Mouse (Mus musculus): ENCODE results near the gene Pcsk2. TPM values are rescaled to one million over a fixed set of nuclear protein-coding genes. Genes with fewer than 3 reads are reported as not detected.
A peak's percentile ranks its signal among the peaks of the same experiment; 100 is the strongest.

Gene Pcsk2
- polyA plus RNA-seq, 1 experiment from 2014 or later, result 0.41 TPM

DNA sequence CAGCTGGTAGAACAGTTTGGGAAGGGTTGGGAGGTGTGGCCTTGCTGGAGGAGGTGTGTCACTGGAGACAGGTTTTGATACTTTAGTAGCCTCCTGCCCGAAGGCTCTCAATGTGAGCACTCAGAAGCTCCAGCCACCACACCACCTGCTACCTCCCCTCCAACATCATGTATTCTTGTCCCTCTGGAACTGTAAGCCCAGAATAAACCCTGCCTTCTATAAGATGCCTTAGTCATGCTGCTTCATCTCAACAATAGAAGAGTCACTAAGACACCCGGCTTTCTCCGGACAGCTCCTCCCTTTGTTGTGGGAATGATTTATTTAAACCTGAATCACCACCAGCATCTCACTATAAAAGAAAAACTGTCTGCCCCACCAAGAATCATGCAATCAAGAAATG lies 166.9 kb downstream of the Pcsk2 start:
- Histone ChIP-seq H3K4me1 (peaks cover 2% of the 10 kb centered on the region; the same call in 1 of the 2 replicates), H3K9me3 (replicated peaks) (no peaks in the 10 kb centered on the region), H3K27me3 (ENCODE audit: low read depth, poor library complexity, severe bottlenecking) (no peaks in the 10 kb centered on the region), H3K27ac (no peak overlapping the region), H3K4me3 (no peak overlapping the region), H3K36me3 (no peaks in the 10 kb centered on the region)
- 78% methylated on average over 3 of the region's 3 CpGs for WGBS
- DNase-seq (ENCODE audit: low spot score), result no peak

DNA sequence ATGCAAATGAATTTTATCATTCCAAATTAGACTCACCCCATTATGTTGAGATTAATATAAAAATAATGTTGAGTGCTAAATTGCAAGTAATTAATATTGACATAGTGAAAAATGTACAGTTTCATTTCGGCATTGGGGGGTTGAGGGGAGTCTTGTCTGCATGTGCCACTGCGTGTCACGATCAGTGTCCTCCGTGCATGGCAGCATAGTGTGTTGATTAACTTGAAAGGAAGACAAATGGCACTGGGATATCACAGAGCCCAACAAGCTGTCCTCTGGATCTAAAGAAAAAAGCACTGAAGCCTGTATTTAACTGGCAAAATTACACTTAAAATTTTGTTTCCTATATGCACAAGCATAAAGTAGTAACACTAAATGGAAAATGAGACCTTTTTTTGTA lies 167.9 kb downstream of the Pcsk2 start:
- Histone ChIP-seq H3K9me3 (replicated peaks) (no peaks in the 10 kb centered on the region), H3K27ac (no peak overlapping the region), H3K4me3 (no peak overlapping the region), H3K36me3 (no peaks in the 10 kb centered on the region), H3K27me3 (ENCODE audit: low read depth, poor library complexity, severe bottlenecking) (no peaks in the 10 kb centered on the region), H3K4me1 (peaks cover 2% of the 10 kb centered on the region; the same call in 1 of the 2 replicates)
- DNase-seq (ENCODE audit: low spot score), result no peak
- 87% methylated on average over 4 of the region's 4 CpGs for WGBS

DNA sequence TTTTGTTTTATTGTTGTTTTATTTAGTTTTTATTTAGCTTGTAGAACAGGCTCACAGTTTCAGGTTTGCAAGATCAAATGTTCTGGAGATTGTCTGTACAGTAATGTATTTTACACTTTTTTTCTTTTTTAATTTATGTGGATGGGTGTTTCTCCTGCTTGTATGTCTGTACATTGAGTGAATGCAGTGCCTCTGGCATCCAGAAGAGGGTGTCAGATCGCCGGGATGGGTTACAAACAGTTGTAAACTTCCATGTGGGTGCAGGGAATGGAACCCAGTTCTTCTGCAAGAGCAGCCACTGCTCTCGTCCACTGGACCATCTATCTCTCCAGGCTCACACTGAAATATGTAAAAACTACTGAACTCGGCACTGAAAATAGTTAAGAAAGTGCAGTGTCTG lies 169.2 kb downstream of the Pcsk2 start:
- Histone ChIP-seq H3K27ac (no peak overlapping the region), H3K4me1 (no peaks in the 10 kb centered on the region), H3K4me3 (no peak overlapping the region), H3K36me3 (no peaks in the 10 kb centered on the region), H3K27me3 (ENCODE audit: low read depth, poor library complexity, severe bottlenecking) (no peaks in the 10 kb centered on the region), H3K9me3 (replicated peaks) (no peaks in the 10 kb centered on the region)
- WGBS, result 68% methylated on average over 4 of the region's 4 CpGs
- no peak for DNase-seq (ENCODE audit: low spot score)

DNA sequence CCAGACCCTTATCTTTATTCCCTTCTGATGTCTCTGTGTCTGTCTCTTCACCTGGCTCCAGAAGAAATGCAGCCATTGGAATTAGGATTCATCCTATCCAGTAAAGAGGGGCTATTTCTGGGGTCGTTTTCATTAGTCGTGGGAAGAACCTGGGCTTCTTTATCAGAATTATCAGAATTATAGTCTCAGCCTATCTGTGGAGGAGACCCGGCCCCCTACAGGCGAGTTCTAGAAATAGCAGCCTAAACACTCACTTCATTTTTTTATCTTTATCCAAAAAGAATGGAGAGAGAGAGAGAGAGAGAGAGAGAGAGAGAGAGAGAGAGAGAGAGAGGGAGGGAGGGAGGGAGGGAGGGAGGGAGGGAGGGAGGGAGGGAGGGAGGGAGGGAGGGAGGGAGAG lies 177.3 kb downstream of the Pcsk2 start:
- DNase-seq (ENCODE audit: low spot score), result peak; percentile 40
- Histone ChIP-seq H3K9me3 (replicated peaks) (no peaks in the 10 kb centered on the region), H3K4me3 (no peak overlapping the region), H3K4me1 (no peaks in the 10 kb centered on the region), H3K36me3 (no peaks in the 10 kb centered on the region), H3K27ac (no peak overlapping the region), H3K27me3 (ENCODE audit: low read depth, poor library complexity, severe bottlenecking) (no peaks in the 10 kb centered on the region)
- 28% methylated on average over 4 of the region's 4 CpGs for WGBS

DNA sequence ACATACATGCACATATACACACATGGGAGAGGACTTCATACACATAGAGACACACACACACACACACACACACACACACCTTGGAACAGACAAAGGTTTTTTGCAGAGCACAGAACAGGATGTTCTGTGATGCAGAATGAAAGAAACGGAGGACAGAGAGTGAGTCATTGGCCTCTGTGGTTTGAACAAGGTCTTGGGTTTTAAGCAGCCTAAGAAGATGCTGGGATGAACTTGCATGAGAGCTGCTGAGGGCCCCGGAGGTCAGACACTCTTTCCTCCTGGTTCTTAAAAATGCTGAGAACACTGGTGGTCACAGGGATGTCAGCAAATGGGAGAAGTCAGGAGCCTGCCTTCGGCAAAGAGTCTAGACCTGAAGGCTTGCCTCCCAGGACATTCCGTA lies 178.1 kb downstream of the Pcsk2 start:
- H3K27ac ChIP-seq, result no peak overlapping the region
- no peaks in the 10 kb centered on the region for H3K27me3 ChIP-seq (ENCODE audit: low read depth, poor library complexity, severe bottlenecking)
- no peaks in the 10 kb centered on the region for H3K36me3 ChIP-seq
- DNase-seq (ENCODE audit: low spot score), result no peak
- no peaks in the 10 kb centered on the region for H3K9me3 ChIP-seq (replicated peaks)
- WGBS, result 92% methylated on average over 4 of the region's 4 CpGs
- H3K4me3 ChIP-seq, result no peak overlapping the region
- no peaks in the 10 kb centered on the region for H3K4me1 ChIP-seq

DNA sequence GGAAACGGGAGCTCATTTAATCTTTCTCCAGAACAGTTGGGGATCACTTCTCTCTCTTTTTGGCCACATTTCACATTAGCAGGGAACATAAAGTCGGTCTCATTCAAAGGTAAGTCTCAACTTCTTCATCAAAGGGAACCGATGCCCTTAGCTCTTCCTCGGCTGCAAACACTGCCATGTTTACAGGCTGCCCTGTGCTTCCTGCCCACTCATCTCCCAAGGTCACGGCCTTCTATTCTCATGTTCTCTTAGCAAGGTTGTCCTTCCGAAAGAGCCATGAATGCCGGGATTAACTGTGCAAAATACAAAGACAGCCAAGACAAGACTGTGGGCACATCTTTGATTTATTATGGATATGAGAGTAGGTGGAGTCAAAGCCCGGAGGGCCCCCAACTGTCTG lies 178.8 kb downstream of the Pcsk2 start:
- no peaks in the 10 kb centered on the region for H3K36me3 ChIP-seq
- WGBS, result 86% methylated on average over 8 of the region's 8 CpGs
- no peak for DNase-seq (ENCODE audit: low spot score)
- H3K27me3 ChIP-seq (ENCODE audit: low read depth, poor library complexity, severe bottlenecking), result no peaks in the 10 kb centered on the region
- no peaks in the 10 kb centered on the region for H3K9me3 ChIP-seq (replicated peaks)
- no peaks in the 10 kb centered on the region for H3K4me1 ChIP-seq
- no peak overlapping the region for H3K27ac ChIP-seq
- no peak overlapping the region for H3K4me3 ChIP-seq

DNA sequence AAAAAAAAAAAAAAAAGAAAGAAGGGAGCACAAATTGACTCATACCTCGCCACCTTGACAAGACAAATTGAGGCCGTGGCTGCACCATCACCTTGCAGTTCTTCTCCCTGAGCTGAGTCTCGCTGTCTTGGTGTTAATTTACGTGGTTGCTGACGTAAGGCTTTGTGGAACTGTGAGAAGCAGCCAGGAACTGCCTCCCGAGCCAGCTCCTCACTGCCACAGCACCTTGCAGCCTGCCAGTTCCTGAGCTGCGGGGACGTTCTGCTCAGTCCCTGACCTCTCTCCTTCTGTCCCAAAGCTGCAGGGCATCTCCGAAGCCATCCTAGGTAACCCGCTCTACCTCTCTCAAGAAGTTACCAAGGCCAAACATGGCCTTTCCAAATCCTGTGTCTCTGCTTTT lies 186.5 kb downstream of the Pcsk2 start:
- WGBS, result 85% methylated on average over 10 of the region's 10 CpGs
- Histone ChIP-seq H3K27me3 (ENCODE audit: low read depth, poor library complexity, severe bottlenecking) (no peaks in the 10 kb centered on the region), H3K4me1 (no peaks in the 10 kb centered on the region), H3K4me3 (no peak overlapping the region), H3K36me3 (no peaks in the 10 kb centered on the region), H3K9me3 (replicated peaks) (no peaks in the 10 kb centered on the region), H3K27ac (no peak overlapping the region)
- no peak for DNase-seq (ENCODE audit: low spot score)

DNA sequence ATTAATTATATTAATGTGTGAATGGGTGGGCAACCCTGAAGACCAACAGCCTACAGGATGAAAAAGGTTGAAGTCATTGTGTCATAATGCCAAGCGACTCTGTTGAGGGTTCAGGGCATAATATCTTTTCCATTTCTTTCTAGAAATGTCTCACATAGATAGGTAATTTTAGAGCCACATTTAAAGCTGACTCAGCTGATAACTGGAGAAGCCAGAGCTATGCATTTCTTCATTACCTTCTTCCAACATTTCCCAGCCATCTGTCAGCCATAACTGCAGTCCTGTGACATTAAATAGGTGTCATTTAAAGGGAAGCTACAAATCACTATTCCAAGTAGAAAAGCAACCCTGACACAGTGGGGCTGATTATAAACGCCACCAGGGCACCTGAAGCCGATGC lies 189.5 kb downstream of the Pcsk2 start:
- no peaks in the 10 kb centered on the region for H3K9me3 ChIP-seq (replicated peaks)

DNA sequence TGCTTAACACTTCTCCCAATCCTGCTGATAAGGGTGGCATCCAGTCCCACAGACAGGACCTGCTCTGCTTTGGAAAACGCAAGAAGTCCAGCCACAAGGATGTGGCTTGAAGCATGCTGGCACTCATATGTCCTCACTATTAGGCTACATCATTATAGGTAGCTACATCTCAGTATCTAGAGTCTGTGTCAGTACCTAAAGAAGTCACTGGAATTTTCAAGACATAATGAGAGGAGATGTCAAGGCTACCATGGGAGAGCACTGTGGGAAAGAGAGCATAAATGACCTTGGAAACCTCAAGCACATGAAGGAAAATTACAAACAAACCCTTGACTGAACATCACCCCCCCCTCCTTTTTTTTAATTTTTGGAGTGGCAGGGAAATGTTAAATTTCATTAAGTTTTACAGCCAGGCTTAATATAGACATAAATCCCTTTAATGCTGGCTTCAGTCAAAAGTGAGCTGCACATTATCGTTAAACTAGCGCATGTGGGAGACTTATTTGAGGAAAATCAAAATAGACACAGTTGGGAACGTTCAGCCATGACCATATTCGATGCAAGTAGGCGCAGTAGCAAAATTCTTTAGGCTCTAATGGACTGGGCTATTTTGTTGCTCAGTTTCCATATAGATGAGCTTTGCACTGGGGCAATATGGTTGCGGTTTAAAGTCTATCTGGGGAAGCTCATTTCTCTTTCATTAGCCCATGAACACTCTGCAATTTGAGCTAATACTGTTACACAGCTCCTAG lies 193.7 kb downstream of the Pcsk2 start:
- no peak overlapping the region for H3K4me3 ChIP-seq
- H3K4me1 ChIP-seq, result no peaks in the 10 kb centered on the region
- 90% methylated on average over 7 of the region's 7 CpGs for WGBS
- no peak overlapping the region for H3K27ac ChIP-seq
- no peaks in the 10 kb centered on the region for H3K27me3 ChIP-seq (ENCODE audit: low read depth, poor library complexity, severe bottlenecking)
- no peaks in the 10 kb centered on the region for H3K9me3 ChIP-seq (replicated peaks)
- no peak for DNase-seq (ENCODE audit: low spot score)
- H3K36me3 ChIP-seq, result no peaks in the 10 kb centered on the region

More for the DNA sequence above, 189.5 kb downstream of the Pcsk2 start:
- no peaks in the 10 kb centered on the region for H3K27me3 ChIP-seq (ENCODE audit: low read depth, poor library complexity, severe bottlenecking)
- 72% methylated on average over 3 of the region's 3 CpGs for WGBS
- no peak overlapping the region for H3K27ac ChIP-seq
- DNase-seq (ENCODE audit: low spot score), result no peak
- H3K36me3 ChIP-seq, result no peaks in the 10 kb centered on the region
- no peaks in the 10 kb centered on the region for H3K4me1 ChIP-seq
- no peak overlapping the region for H3K4me3 ChIP-seq

DNA sequence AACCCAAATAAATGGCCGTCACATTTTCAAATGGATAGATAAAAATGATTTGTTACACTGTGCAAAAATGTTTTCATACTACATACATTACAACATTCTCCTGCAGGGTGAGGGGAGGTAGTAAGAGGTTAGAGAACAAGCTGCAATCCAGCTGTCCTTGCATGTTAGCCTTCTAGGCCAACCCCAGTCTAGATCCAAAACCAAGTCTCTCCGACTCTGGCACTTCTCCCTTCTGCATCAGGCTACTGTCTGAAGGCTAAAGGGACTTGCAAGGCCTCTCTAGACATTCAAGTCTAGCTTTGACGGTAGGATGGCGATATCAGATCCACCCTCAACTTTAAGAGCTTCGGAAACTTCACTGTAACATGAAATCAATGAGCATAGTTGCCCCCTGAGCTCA lies 196.5 kb downstream of the Pcsk2 start:
- 93% methylated on average over 5 of the region's 5 CpGs for WGBS

DNA sequence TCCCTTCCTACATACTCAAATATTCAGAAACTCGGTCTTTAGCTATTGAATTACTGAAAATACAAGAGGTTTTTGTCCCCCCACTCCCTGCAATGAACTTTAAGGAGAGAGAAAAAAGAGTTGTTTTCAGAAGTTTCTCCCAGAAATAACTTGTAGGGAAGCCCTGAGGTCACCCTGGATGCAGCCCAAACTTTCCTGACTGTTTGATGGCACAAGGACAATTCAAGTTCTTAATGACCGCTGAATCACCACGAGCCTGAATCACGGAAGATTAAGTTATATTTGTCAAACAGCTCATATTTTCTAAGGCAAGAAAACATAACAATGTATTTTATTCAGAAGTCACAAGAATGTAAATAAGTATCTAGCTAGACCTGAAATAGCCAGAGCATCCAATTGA lies 197.1 kb downstream of the Pcsk2 start:
- 94% methylated on average over 4 of the region's 4 CpGs for WGBS
- Histone ChIP-seq H3K27ac (no peak overlapping the region), H3K36me3 (no peaks in the 10 kb centered on the region), H3K27me3 (ENCODE audit: low read depth, poor library complexity, severe bottlenecking) (no peaks in the 10 kb centered on the region), H3K4me1 (no peaks in the 10 kb centered on the region), H3K9me3 (replicated peaks) (no peaks in the 10 kb centered on the region), H3K4me3 (no peak overlapping the region)
- no peak for DNase-seq (ENCODE audit: low spot score)

More for the DNA sequence above, 196.5 kb downstream of the Pcsk2 start:
- DNase-seq (ENCODE audit: low spot score), result no peak
- no peaks in the 10 kb centered on the region for H3K27me3 ChIP-seq (ENCODE audit: low read depth, poor library complexity, severe bottlenecking)
- no peak overlapping the region for H3K4me3 ChIP-seq
- no peaks in the 10 kb centered on the region for H3K36me3 ChIP-seq
- no peak overlapping the region for H3K27ac ChIP-seq
- H3K9me3 ChIP-seq (replicated peaks), result no peaks in the 10 kb centered on the region
- no peaks in the 10 kb centered on the region for H3K4me1 ChIP-seq

DNA sequence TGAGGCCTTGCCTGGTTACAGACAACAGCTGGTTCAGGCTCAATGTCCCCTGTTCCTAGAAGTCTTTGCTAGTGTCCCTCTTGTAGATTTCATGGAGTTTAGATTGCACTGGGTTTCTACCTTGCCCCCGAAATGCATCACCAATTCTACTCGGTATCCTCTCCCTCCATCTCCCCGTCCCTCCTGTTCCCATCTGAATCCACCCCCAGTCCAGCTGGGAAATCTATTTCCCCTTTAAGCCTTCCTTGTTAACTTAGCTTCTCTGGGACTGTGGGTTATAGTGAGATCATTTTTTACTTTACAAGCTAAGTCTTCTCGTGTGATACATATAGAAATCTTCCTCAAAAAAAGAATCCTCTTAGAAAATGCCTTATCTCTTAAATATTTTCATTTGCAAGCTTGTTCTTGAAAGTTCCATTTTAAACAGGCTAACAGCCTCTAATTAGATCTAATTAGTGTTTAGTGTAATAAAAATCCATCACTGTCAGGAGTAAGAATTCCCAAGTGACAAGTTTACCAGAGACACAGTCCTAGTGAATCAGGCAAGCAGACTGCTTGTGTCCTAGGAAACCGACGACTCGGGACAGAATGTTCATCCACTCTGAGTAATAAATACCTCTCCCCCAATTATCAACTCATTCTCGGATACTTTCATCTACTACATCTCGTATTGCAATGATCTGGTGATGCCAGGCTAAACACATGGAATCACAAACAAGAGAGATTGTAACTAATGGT lies 206.3 kb downstream of the Pcsk2 start:
- Histone ChIP-seq H3K36me3 (no peaks in the 10 kb centered on the region), H3K27ac (no peak overlapping the region), H3K27me3 (ENCODE audit: low read depth, poor library complexity, severe bottlenecking) (no peaks in the 10 kb centered on the region), H3K4me1 (no peaks in the 10 kb centered on the region), H3K9me3 (replicated peaks) (no peaks in the 10 kb centered on the region), H3K4me3 (no peak overlapping the region)
- no peak for DNase-seq (ENCODE audit: low spot score)
- 57% methylated on average over 9 of the region's 9 CpGs for WGBS

DNA sequence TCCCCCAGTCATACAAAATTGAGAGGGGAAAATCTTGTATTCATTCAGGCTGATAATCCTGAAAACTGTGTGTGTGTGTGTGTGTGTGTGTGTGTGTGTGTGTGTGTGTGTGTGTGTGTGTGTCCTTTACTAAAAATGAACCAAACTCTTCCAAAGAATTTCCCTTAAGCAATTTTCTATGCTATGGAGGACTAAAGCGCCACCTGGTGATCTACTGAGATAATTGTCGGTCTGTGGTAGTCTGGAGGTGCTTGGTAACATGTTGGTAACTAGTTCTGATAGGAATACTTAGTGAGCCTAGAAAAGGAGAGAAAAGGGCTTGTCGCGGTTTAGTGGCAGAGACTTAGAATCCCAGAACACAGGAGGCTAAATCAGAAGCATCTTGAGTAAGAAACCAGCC lies 230.5 kb downstream of the Pcsk2 start:
- no peak overlapping the region for H3K27ac ChIP-seq
- DNase-seq (ENCODE audit: low spot score), result no peak
- H3K9me3 ChIP-seq (replicated peaks), result no peaks in the 10 kb centered on the region
- no peak overlapping the region for H3K4me3 ChIP-seq
- H3K27me3 ChIP-seq (ENCODE audit: low read depth, poor library complexity, severe bottlenecking), result no peaks in the 10 kb centered on the region
- 12% methylated on average over 4 of the region's 4 CpGs for WGBS
- H3K36me3 ChIP-seq, result no peaks in the 10 kb centered on the region
- no peaks in the 10 kb centered on the region for H3K4me1 ChIP-seq
